Mouse (Mus musculus) C2C12 (cell line): ENCODE measurements around the gene Lrrc42. TPM values are rescaled to one million over a fixed set of nuclear protein-coding genes. Genes with fewer than 3 reads are reported as not detected.
A peak's percentile ranks its signal among the peaks of the same experiment; 100 is the strongest.

Source experiments
- H3K27me3 ChIP-seq: one replicate; pipeline ENCODE4 v1.6.1; 2011; ENCODE audit not compliant: control insufficient read depth, insufficient read depth, insufficient read length
- H3K36me3 ChIP-seq: one replicate; pipeline ENCODE4 v1.6.1; 2011; ENCODE audit not compliant: control insufficient read depth, insufficient read depth
- H3K4me3 ChIP-seq: one replicate; pipeline ENCODE4 v1.5.1; 2011; ENCODE audit warnings: mild to moderate bottlenecking, control low read depth; ENCODE audit not compliant: poor library complexity, insufficient read depth, severe bottlenecking
- H3K79me2 ChIP-seq: one replicate; pipeline ENCODE4 v1.6.1; 2011; ENCODE audit not compliant: control insufficient read depth, insufficient read depth
- H3K79me3 ChIP-seq: one replicate; pipeline ENCODE4 v1.6.1; 2011; ENCODE audit warnings: low read depth, control low read depth
- H3ac ChIP-seq: one replicate; pipeline ENCODE3; 2011; ENCODE audit warnings: low read depth; ENCODE audit not compliant: control insufficient read depth, insufficient read length
- CEBPB ChIP-seq: IDR thresholded peaks from one replicate; pipeline ENCODE4 v1.6.1; 2011; ENCODE audit warnings: low read depth, mild to moderate bottlenecking, control low read depth, moderate library complexity
- CTCF ChIP-seq: IDR thresholded peaks from one replicate; pipeline ENCODE4 v1.5.1; 2011; ENCODE audit not compliant: control insufficient read depth, insufficient read depth, insufficient read length
- FOSL1 ChIP-seq: IDR thresholded peaks from one replicate; pipeline ENCODE4 v1.8.0; 2011; ENCODE audit warnings: mild to moderate bottlenecking, low read length; ENCODE audit not compliant: poor library complexity, insufficient read depth, severe bottlenecking
- MAX ChIP-seq: IDR thresholded peaks from one replicate; pipeline ENCODE4 v1.6.1; 2011; ENCODE audit warnings: mild to moderate bottlenecking, control low read depth
- MYOD1 ChIP-seq: IDR thresholded peaks from one replicate; pipeline ENCODE4 v1.6.1; 2011; ENCODE audit warnings: low read depth; ENCODE audit not compliant: control insufficient read depth, insufficient read length
- MYOG ChIP-seq: IDR thresholded peaks from one replicate; pipeline ENCODE4 v1.6.1; 2011; ENCODE audit not compliant: control insufficient read depth, insufficient read length; ENCODE audit errors: extremely low read depth
- USF1 ChIP-seq: IDR thresholded peaks from one replicate; pipeline ENCODE4 v1.6.1; 2011; ENCODE audit warnings: low read depth, mild to moderate bottlenecking, control low read depth, moderate library complexity
- polyA plus RNA-seq: library from polyadenylated mRNA; unstranded; fragments of >200 nt; fragmentation: generic; extraction: Trizol; gene quantifications from one replicate; pipeline ENCODE4 v1.2.1, GENCODE M21; 2012; ENCODE audit warnings: missing spikeins

The Lrrc42 gene
- polyA plus RNA-seq, 1 experiment = 32.5 TPM

GRCm38 (mm10) chr4:107226313-107226712 is 27.0 kb downstream of the Lrrc42 start:
- peaks cover 2% of the 10 kb centered on the region for H3K36me3 ChIP-seq
- no peak for TF ChIP-seq USF1
- no peak for TF ChIP-seq MAX
- H3K4me3 ChIP-seq = no peak overlapping the region
- no peaks in the 10 kb centered on the region for H3K79me2 ChIP-seq
- no peaks in the 10 kb centered on the region for H3K79me3 ChIP-seq
- no peak overlapping the region for H3ac ChIP-seq
- H3K27me3 ChIP-seq = no peaks in the 10 kb centered on the region

- no peak overlapping the region for H3ac ChIP-seq
- TF ChIP-seq MYOG (no peak), CEBPB (no peak), USF1 (no peak), MYOD1 (no peak), FOSL1 (no peak), CTCF (no peak), MAX (no peak)
- no peaks in the 10 kb centered on the region for H3K79me3 ChIP-seq
- H3K36me3 ChIP-seq = no peaks in the 10 kb centered on the region
- H3K4me3 ChIP-seq = no peak overlapping the region
- no peaks in the 10 kb centered on the region for H3K79me2 ChIP-seq
- no peaks in the 10 kb centered on the region for H3K27me3 ChIP-seq
These were observed 29.8 kb downstream of the Lrrc42 start for GRCm38 (mm10) chr4:107223225-107224204.

- no peaks in the 10 kb centered on the region for H3K79me3 ChIP-seq
- no peak overlapping the region for H3K4me3 ChIP-seq
- no peak for TF ChIP-seq FOSL1
- no peak for TF ChIP-seq CTCF
- no peak for TF ChIP-seq USF1
- TF ChIP-seq MAX = no peak
- no peak for TF ChIP-seq MYOG
- TF ChIP-seq MYOD1 = no peak
- no peak for TF ChIP-seq CEBPB
- no peaks in the 10 kb centered on the region for H3K27me3 ChIP-seq
- H3ac ChIP-seq = no peak overlapping the region
- H3K79me2 ChIP-seq = no peaks in the 10 kb centered on the region
- no peaks in the 10 kb centered on the region for H3K36me3 ChIP-seq
These were observed 31.8 kb downstream of the Lrrc42 start for GRCm38 (mm10) chr4:107221524-107221923.

GRCm38 (mm10) chr4:107217574-107217973 is 35.8 kb downstream of the Lrrc42 start:
- no peaks in the 10 kb centered on the region for H3K27me3 ChIP-seq
- TF ChIP-seq MYOD1 (peak; percentile 16), USF1 (no peak), CTCF (no peak), CEBPB (no peak), FOSL1 (no peak)
- H3K4me3 ChIP-seq = no peak overlapping the region
- H3ac ChIP-seq = no peak overlapping the region
- H3K36me3 ChIP-seq = no peaks in the 10 kb centered on the region
- no peaks in the 10 kb centered on the region for H3K79me2 ChIP-seq
- H3K79me3 ChIP-seq = no peaks in the 10 kb centered on the region

- H3K4me3 ChIP-seq = no peak overlapping the region
- TF ChIP-seq CEBPB = no peak
- no peak for TF ChIP-seq MYOD1
- no peak for TF ChIP-seq FOSL1
- no peak for TF ChIP-seq CTCF
- no peak for TF ChIP-seq MYOG
- TF ChIP-seq MAX = no peak
- no peak for TF ChIP-seq USF1
- H3ac ChIP-seq = no peak overlapping the region
- no peaks in the 10 kb centered on the region for H3K36me3 ChIP-seq
- no peaks in the 10 kb centered on the region for H3K27me3 ChIP-seq
- H3K79me3 ChIP-seq = no peaks in the 10 kb centered on the region
- no peaks in the 10 kb centered on the region for H3K79me2 ChIP-seq
These were observed 39.9 kb downstream of the Lrrc42 start for GRCm38 (mm10) chr4:107213279-107214011.
